Comparison of ENCODE assay signal across 15 mouse cellular contexts in the genomic region with DNA sequence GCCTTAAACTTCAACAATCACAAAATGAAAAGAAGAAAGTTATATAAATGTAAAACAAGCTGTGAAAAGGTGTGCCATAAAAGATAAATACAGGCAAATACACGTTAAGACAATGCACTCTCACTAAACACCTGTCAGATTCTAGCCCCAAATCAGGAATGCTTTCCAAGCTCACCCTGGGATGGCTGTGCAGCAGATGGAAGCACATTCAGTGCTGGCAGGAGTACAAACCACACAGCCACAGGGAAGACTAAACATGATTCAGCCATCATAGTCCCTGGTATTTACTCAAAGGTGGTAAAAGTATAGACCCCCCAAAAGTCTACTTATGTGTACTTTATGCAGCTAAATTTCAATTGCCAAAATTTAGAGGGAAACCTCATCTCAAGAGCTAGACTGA.
DNase-seq lines count a peak whose midpoint lies in the region; ATAC-seq and TF ChIP-seq lines count a peak whose summit lies in the region.
"Had no signal": no experiment of that assay in that cellular context is flagged by ENCODE, and none has a peak within 500 bp of the region (broad histone marks: within the 10 kb centered on the region; RNA-seq: fewer than 3 reads in every experiment).

No protein-coding gene starts in this region.

- no peak for TF ChIP-seq CTCF in forebrain, postnatal 0 days (IDR thresholded peaks at IDR 0.05; ENCODE audit: low read depth)
- no peak for TF ChIP-seq CTCF in brain, embryonic 14.5 days (IDR thresholded peaks at IDR 0.05; ENCODE audit: borderline replicate concordance, extremely low read depth, insufficient read depth, insufficient read length)

- H3K9ac ChIP-seq in forebrain, postnatal 0 days = no peak overlapping the region
- no peak overlapping the region for H3K9ac ChIP-seq in forebrain, embryonic 16.5 days (replicated peaks; ENCODE audit: low read depth, low read length)
- H3K9ac ChIP-seq: embryonic facial prominence, embryonic 12.5 days; liver, embryonic 13.5 days had no signal

- DNase-seq in forebrain, postnatal 0 days = peak; percentile 21
- peak; percentile 50 for DNase-seq in brain, embryonic 14.5 days (ENCODE audit: low read depth)
- DNase-seq in cerebellum, adult 9-11 months = peak; percentile 90
- peak; percentile 3 for DNase-seq in layer of hippocampus, adult 9-10 months (ENCODE audit: low spot score)
- no peak for DNase-seq in heart, adult 18-20 months
- DNase-seq in kidney, postnatal 4 days = no peak
- DNase-seq: adrenal gland, postnatal 36 days; heart, adult 2 months; kidney, adult 9 months; liver, embryonic 13.5 days; thymus, postnatal 14 days had no signal

- no peak overlapping the region for H3K4me3 ChIP-seq in forebrain, postnatal 0 days (ENCODE audit: low read depth, low read length)
- no peak overlapping the region for H3K4me3 ChIP-seq in forebrain, embryonic 16.5 days (replicated peaks; ENCODE audit: low read length)
- H3K4me3 ChIP-seq: embryonic facial prominence, embryonic 12.5 days; heart, adult 2 months; liver, embryonic 13.5 days; megakaryocyte, embryonic 14.5 days had no signal

- H3K27me3 ChIP-seq in forebrain, postnatal 0 days (ENCODE audit: insufficient read depth, low read length) = no peaks in the 10 kb centered on the region
- no peaks in the 10 kb centered on the region for H3K27me3 ChIP-seq in forebrain, embryonic 16.5 days (replicated peaks; ENCODE audit: control insufficient read depth, insufficient read depth, low read length)
- H3K27me3 ChIP-seq: embryonic facial prominence, embryonic 12.5 days; liver, embryonic 13.5 days; megakaryocyte, embryonic 14.5 days had no signal

- no peaks in the 10 kb centered on the region for H3K9me3 ChIP-seq in forebrain, postnatal 0 days (ENCODE audit: low read length)
- no peaks in the 10 kb centered on the region for H3K9me3 ChIP-seq in forebrain, embryonic 16.5 days (ENCODE audit: control insufficient read depth, low read length)
- H3K9me3 ChIP-seq: embryonic facial prominence, embryonic 12.5 days; liver, embryonic 13.5 days had no signal

- H3K4me2 ChIP-seq in forebrain, postnatal 0 days (ENCODE audit: low read depth) = no peak overlapping the region
- H3K4me2 ChIP-seq in forebrain, embryonic 16.5 days (ENCODE audit: low read length) = no peak overlapping the region
- H3K4me2 ChIP-seq: embryonic facial prominence, embryonic 12.5 days; liver, embryonic 13.5 days had no signal

- no peak for ATAC-seq in forebrain, postnatal 0 days
- ATAC-seq in forebrain, embryonic 16.5 days = no peak
- no peak for ATAC-seq in CD4-positive, CD25-positive, alpha-beta regulatory T cell, adult 4 months

- no peak overlapping the region for H3K27ac ChIP-seq in forebrain, postnatal 0 days (ENCODE audit: low read depth, low read length)
- no peak overlapping the region for H3K27ac ChIP-seq in forebrain, embryonic 16.5 days (ENCODE audit: low read length)
- H3K27ac ChIP-seq: embryonic facial prominence, embryonic 12.5 days; heart, adult 2 months; liver, embryonic 13.5 days had no signal

- H3K4me1 ChIP-seq in forebrain, postnatal 0 days (ENCODE audit: insufficient read depth) = no peaks in the 10 kb centered on the region
- H3K4me1 ChIP-seq in forebrain, embryonic 16.5 days (replicated peaks; ENCODE audit: control insufficient read depth, insufficient read depth, low read length) = no peaks in the 10 kb centered on the region
- H3K4me1 ChIP-seq: embryonic facial prominence, embryonic 12.5 days; liver, embryonic 13.5 days; megakaryocyte, embryonic 14.5 days had no signal

- 37% methylated on average over 1 of the region's 1 CpGs for WGBS in forebrain, postnatal 0 days
- WGBS in forebrain, embryonic 16.5 days = 49% methylated on average over 1 of the region's 1 CpGs

- TF ChIP-seq POLR2A in brain, embryonic 14.5 days (IDR thresholded peaks at IDR 0.05; ENCODE audit: borderline replicate concordance, extremely low read depth, insufficient read depth, insufficient read length, poor library complexity, severe bottlenecking) = no peak

- no peaks in the 10 kb centered on the region for H3K36me3 ChIP-seq in forebrain, postnatal 0 days (ENCODE audit: insufficient read depth)
- no peaks in the 10 kb centered on the region for H3K36me3 ChIP-seq in forebrain, embryonic 16.5 days (ENCODE audit: control insufficient read depth, insufficient read depth)
- H3K36me3 ChIP-seq: embryonic facial prominence, embryonic 12.5 days; liver, embryonic 13.5 days had no signal

Comparison
In these comparisons a context has a peak if more than half of its experiments do, and no peak if none do; other contexts are left out.
1. DNase-seq: peak in forebrain, postnatal 0 days (single experiment), brain, embryonic 14.5 days (single experiment), cerebellum, adult 9-11 months (single experiment) and layer of hippocampus, adult 9-10 months (single experiment); none in heart, adult 18-20 months (0 of 2) and kidney, postnatal 4 days (0 of 2).